Mouse (Mus musculus) inflammation-experienced regulatory T-cells, adult 6 months (primary cell): ENCODE data around the gene Apoc1. TPM values are rescaled to one million over a fixed set of nuclear protein-coding genes. Genes with fewer than 3 reads are reported as not detected.

Source experiments
- polyA plus RNA-seq, 3 experiments: library from polyadenylated mRNA; unstranded; fragments of 100-300 nt; shearing (Covaris generic); gene quantifications; one replicate each; pipeline ENCODE4 v1.2.1; 2017

The Apoc1 gene
- polyA plus RNA-seq, 3 experiments from 2014 or later, result 1.2 TPM; not detected in 2

Other genes starting within 250 kb of the Apoc1 start
- 1 to 10 TPM in 1 of 3 experiments, under 1 TPM in 2; 0.87 to 1.3 (median 0.89) TPM for gene Mark4, start 233.8 kb downstream of the Apoc1 start, polyA plus RNA-seq
- not detected for gene Exoc3l2, start 229.3 kb downstream of the Apoc1 start, polyA plus RNA-seq
- gene Bloc1s3, start 184.3 kb downstream of the Apoc1 start, polyA plus RNA-seq, result under 1 TPM; 0.63 to 0.99 (median 0.65) TPM
- gene Trappc6a, start 184.3 kb downstream of the Apoc1 start, polyA plus RNA-seq, result 10 to 100 TPM; 24.6 to 47.8 (median 43.3) TPM
- not detected for gene Nkpd1, start 174.8 kb downstream of the Apoc1 start, polyA plus RNA-seq
- gene Ppp1r37, start 129.6 kb downstream of the Apoc1 start, polyA plus RNA-seq, result 1 to 10 TPM; 2.5 to 5.3 (median 2.8) TPM
- gene Zfp296, start 115.4 kb downstream of the Apoc1 start, polyA plus RNA-seq, result 1 to 10 TPM in 2 of 3 experiments, under 1 TPM in 1; 0.87 to 2.3 (median 2.0) TPM
- 100 to 1,000 TPM in 1 of 3 experiments, 10 to 100 TPM in 2; 77.6 to 107 (median 89.0) TPM for gene Gemin7, start 115.1 kb downstream of the Apoc1 start, polyA plus RNA-seq
- 10 to 100 TPM in 1 of 3 experiments, 1 to 10 TPM in 2; 8.1 to 10.8 (median 9.8) TPM for gene Clasrp, start 88.2 kb downstream of the Apoc1 start, polyA plus RNA-seq
- gene Relb, start 63.2 kb downstream of the Apoc1 start, polyA plus RNA-seq, result 10 to 100 TPM; 11.2 to 18.9 (median 17.4) TPM
- 10 to 100 TPM; 21.4 to 44.1 (median 27.2) TPM for gene Clptm1, start 27.6 kb downstream of the Apoc1 start, polyA plus RNA-seq
- gene Apoc2, start 14.7 kb downstream of the Apoc1 start, polyA plus RNA-seq, result not detected
- not detected for gene Gm44805, start 11.2 kb downstream of the Apoc1 start, polyA plus RNA-seq
- 1 to 10 TPM in 2 of 3 experiments, not detected in 1; 1.0 to 1.4 TPM for gene Apoc4, start 11.2 kb downstream of the Apoc1 start, polyA plus RNA-seq
- gene Apoe, start 6.5 kb upstream of the Apoc1 start, polyA plus RNA-seq, result 10 to 100 TPM in 2 of 3 experiments, 1 to 10 TPM in 1; 8.7 to 11.9 (median 10.6) TPM
- 10 to 100 TPM in 1 of 3 experiments, 1 to 10 TPM in 2; 7.3 to 10.5 (median 8.0) TPM for gene Tomm40, start 22.8 kb upstream of the Apoc1 start, polyA plus RNA-seq
- gene Nectin2, start 57.8 kb upstream of the Apoc1 start, polyA plus RNA-seq, result 1 to 10 TPM in 1 of 3 experiments, under 1 TPM in 1, not detected in 1; 0.13 to 1.0 TPM
- 1 to 10 TPM; 1.1 to 2.3 (median 1.2) TPM for gene Bcam, start 78.4 kb upstream of the Apoc1 start, polyA plus RNA-seq
- under 1 TPM in 1 of 3 experiments, not detected in 2; 0.68 TPM for gene Cblc, start 104.1 kb upstream of the Apoc1 start, polyA plus RNA-seq
- 10 to 100 TPM; 13.6 to 19.9 (median 18.5) TPM for gene Bcl3, start 130.1 kb upstream of the Apoc1 start, polyA plus RNA-seq
- not detected for gene Gm19345, start 159.3 kb upstream of the Apoc1 start, polyA plus RNA-seq
- gene Ceacam16, start 168.6 kb upstream of the Apoc1 start, polyA plus RNA-seq, result under 1 TPM in 2 of 3 experiments, not detected in 1; 0.55 to 0.59 TPM
- gene Ceacam19, start 195.3 kb upstream of the Apoc1 start, polyA plus RNA-seq, result not detected
- gene Pvr, start 228.5 kb upstream of the Apoc1 start, polyA plus RNA-seq, result 10 to 100 TPM; 14.2 to 23.8 (median 19.6) TPM